Mouse (Mus musculus) splenic B cell, adult 2 months (primary cell): ENCODE data around the gene Schip1.

Source experiments
- DNase-seq: peaks from one replicate; pipeline ENCODE4 v3.0.0-alpha.2; 2011; ENCODE audit warnings: low read depth, low spot score
- H3K27me3 ChIP-seq: 2 replicates; pipeline ENCODE4 v1.6.1; 2012; ENCODE audit warnings: mild to moderate bottlenecking, low read length, moderate library complexity, mixed read lengths; ENCODE audit not compliant: control insufficient read depth, poor library complexity, insufficient read depth, severe bottlenecking
- H3K36me3 ChIP-seq: 2 replicates; pipeline ENCODE4 v1.6.1; 2012; ENCODE audit warnings: mild to moderate bottlenecking, low read length, moderate library complexity, mixed read lengths; ENCODE audit not compliant: control insufficient read depth, poor library complexity, insufficient read depth, severe bottlenecking

The Schip1 gene

GRCm38 (mm10) chr3:68064731-68065130, at the start of gene Schip1:
Gene Schip1 (plus strand): TSS chr3:68064802.
- DNase-seq, result no peak
- no peaks in the 10 kb centered on the region for H3K36me3 ChIP-seq

GRCm38 (mm10) chr3:68015786-68016185, 48.8 kb upstream of the Schip1 start:
- DNase-seq, result no peak

More at GRCm38 (mm10) chr3:68064731-68065130, at the start of gene Schip1:
- H3K27me3 ChIP-seq, result no peaks in the 10 kb centered on the region

GRCm38 (mm10) chr3:68019401-68019800, 45.2 kb upstream of the Schip1 start:
- H3K27me3 ChIP-seq, result no peaks in the 10 kb centered on the region
- no peak for DNase-seq
- H3K36me3 ChIP-seq, result no peaks in the 10 kb centered on the region

More at GRCm38 (mm10) chr3:68015786-68016185, 48.8 kb upstream of the Schip1 start:
- Histone ChIP-seq H3K27me3 (no peaks in the 10 kb centered on the region), H3K36me3 (no peaks in the 10 kb centered on the region)

DNA sequence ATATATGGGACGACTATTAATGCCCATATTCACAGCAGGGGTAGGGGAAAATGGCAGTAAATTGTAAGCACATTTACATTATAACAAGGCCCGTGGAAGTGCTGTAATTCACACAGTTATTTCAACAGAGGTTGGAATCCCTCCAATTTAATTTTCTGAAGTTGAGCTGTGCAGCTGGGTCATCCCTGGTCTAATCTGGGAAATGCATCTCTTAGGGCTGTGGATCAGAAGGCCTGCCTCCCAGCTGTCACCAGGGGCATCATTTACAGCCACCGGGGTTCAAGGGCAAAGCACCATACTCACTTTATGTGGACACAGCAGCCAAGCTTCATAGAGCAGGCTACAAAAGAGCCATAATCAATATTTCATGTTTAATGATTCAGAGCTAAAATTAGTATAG, 28.5 kb upstream of the Schip1 start:
- Histone ChIP-seq H3K27me3 (no peaks in the 10 kb centered on the region), H3K36me3 (no peaks in the 10 kb centered on the region)
- DNase-seq, result no peak

DNA sequence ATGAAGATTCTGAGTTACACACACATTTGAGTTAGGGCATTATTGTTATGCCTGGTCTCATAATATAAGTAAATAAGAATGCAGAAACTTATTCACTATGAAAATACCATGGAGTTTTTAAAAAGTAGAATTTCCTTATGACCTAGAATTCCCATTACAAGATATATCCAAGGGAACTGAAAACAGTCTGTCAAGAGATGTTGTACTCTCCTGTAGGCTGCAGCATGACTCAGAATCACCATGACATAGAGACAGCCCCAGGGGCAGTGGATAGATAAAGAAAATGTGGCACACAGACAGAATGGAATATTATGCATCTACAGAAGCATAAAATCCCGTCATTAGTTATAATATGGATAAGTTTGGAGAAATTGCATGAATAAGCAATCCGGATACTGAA, 21.7 kb upstream of the Schip1 start:
- Histone ChIP-seq H3K27me3 (no peaks in the 10 kb centered on the region), H3K36me3 (no peaks in the 10 kb centered on the region)
- no peak for DNase-seq

GRCm38 (mm10) chr3:68045475-68046416, 18.9 kb upstream of the Schip1 start:
- Histone ChIP-seq H3K36me3 (no peaks in the 10 kb centered on the region), H3K27me3 (no peaks in the 10 kb centered on the region)
- DNase-seq, result peak; percentile 51

DNA sequence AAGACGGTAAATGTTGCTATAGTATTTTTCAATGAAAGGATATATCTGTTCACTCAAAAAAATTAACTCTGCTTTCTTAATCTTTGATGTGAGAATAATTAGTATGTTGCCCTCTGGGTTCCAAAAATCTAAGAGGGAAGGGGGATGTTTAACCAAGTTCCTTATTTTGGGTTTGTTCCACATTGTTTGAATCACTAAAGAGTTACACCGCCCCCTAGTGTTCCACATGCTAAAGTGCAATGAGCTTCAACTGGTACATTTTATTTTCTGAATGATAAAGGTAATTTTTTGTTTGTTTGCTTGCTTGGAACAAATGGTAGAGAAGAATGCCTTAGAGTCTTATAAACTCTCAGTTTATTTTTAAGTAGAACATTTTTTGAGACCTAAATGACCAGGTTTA, 11.1 kb upstream of the Schip1 start:
- no peaks in the 10 kb centered on the region for H3K36me3 ChIP-seq
- DNase-seq, result peak; percentile 55
- no peaks in the 10 kb centered on the region for H3K27me3 ChIP-seq

DNA sequence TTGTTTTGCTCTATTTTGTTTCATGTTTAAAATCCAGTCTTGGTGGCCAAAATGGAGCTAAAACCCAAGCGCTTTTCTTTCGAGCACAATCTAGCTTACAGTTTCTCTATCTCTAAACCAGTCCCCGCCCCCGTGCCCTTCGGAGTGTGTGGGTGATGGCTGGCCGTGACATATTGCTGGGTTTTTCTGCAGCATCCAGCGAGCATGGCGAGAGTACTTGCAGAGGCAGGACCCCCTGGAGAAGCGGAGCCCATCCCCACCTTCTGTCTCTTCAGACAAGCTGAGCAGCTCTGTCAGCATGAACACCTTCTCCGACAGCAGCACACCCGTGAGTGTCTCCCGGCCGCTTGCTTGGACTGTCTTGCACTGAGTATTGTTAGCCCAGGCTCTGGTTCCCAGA, 9.5 kb upstream of the Schip1 start:
- no peak for DNase-seq
- Histone ChIP-seq H3K27me3 (no peaks in the 10 kb centered on the region), H3K36me3 (no peaks in the 10 kb centered on the region)

- no peaks in the 10 kb centered on the region for H3K36me3 ChIP-seq
- peak; percentile 70 for DNase-seq
- H3K27me3 ChIP-seq, result no peaks in the 10 kb centered on the region
Measured at GRCm38 (mm10) chr3:68056373-68057275, 8.0 kb upstream of the Schip1 start.

DNA sequence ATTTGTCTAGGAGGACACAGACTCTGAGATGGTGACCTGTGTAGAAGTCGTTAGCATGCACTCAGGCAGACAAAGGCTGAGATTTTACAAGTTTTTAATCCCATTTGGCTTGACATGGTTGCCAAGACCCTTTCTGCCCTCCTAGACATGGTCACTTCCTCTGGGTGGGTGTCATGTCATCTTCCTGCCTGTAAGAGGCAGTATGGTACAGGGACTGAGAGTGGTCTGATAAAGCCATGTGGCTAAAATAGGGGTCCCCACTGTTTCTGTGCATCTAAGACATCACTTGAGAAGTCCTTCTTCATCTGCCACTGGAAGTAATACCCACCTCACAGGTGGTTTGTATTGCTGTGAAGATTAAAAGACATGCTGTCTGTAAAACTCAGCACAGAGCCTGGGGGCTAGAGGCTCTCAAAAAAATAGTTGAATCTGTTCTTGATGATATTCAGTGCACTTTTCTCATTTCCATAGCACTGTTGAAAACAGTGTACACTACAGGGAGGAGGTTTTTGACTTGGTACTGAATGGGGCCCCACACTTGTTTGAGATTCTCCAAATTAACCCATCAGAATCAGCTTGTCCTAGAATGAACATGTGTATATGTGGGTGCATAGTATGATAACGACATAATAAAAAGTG, 5.3 kb upstream of the Schip1 start:
- no peaks in the 10 kb centered on the region for H3K27me3 ChIP-seq
- DNase-seq, result no peak
- H3K36me3 ChIP-seq, result no peaks in the 10 kb centered on the region

DNA sequence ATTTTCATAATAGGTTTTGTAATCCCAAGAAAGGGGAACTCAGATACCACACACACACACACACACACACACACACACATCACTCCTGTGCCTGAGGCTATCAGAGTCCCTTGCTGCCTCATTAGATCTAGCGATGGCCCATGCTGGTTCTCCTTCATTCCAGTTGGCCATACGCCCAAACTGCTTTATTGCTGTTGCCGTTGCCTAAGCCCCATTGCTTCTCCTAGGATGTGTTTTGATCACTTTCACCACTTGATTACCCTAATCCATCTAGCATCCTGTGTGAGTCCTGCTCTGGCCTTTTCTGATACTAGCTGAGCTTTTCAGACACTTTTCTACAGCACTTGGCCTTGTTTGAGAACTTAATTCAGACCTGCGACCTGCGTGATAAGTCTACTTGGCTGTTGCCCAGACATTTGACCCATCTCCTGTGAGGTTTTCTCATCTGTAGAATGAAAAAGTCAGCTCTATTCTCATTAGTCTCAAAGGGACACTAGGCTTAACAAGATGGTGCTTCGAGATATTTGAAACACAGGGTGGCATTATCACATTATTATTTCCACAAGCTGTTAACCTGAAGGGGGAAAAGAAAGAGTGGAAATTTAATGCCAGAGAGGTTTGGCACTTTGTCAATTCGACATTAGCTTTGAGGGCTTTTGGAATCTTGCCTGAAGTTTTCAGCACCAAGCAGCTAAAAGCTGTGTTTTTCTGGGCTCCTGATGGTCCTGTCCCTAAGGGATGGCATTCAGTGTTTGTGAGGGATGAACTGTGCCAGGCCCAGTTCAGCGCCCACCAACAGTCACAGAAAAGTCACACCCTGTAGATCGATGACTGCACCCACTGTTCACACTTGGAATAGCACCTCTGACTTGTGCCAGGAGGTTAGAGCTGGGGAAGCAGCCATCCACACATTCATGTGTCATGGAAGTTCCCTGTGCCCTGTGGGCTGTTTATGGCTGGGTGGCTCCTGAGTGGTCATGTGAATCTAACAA, 7.1 kb downstream of the Schip1 start:
- Histone ChIP-seq H3K27me3 (no peaks in the 10 kb centered on the region), H3K36me3 (no peaks in the 10 kb centered on the region)
- DNase-seq, result no peak

DNA sequence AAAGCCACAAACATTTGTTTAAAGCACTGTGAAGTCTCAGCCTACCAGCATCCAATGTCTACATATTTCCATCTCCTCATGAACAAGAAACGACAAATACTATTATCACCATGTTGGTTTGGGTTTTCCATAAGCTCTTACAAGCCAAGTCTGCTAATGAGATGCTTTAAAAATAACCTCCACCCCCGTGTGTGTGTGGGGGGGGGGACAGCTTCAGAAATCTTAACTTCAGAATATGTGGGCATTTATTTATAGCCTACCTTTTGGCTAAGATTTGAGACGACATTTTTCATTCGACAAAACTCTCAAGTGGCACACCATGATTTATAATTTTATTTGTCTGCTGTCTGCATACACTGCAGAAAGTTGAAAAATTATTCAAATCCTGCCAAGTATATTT, 12.8 kb downstream of the Schip1 start:
- Histone ChIP-seq H3K27me3 (no peaks in the 10 kb centered on the region), H3K36me3 (no peaks in the 10 kb centered on the region)
- DNase-seq, result no peak

GRCm38 (mm10) chr3:68085024-68085423, 20.4 kb downstream of the Schip1 start:
- no peak for DNase-seq
- Histone ChIP-seq H3K27me3 (no peaks in the 10 kb centered on the region), H3K36me3 (no peaks in the 10 kb centered on the region)

DNA sequence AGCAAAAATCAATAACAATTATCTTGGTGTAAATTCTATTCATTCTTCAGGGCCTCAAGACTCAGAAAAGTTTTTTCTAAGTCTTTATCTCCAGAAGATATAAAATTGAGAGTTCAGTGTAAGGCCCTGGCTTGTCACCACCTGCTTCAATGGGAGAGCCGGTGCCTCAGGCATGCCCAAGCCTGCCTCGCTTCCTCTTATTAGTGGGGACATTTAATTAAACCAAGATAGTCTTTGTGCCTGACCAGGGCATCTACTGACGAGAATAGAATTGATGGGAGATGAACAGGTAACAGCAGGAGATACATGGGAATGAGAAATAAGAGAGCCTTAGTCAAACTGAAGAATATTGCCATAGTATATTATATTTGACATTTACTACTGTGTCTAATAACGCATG, 27.5 kb downstream of the Schip1 start:
- no peaks in the 10 kb centered on the region for H3K36me3 ChIP-seq
- DNase-seq, result no peak

More for the DNA sequence above, 27.5 kb downstream of the Schip1 start:
- no peaks in the 10 kb centered on the region for H3K27me3 ChIP-seq
